Mouse (Mus musculus): ENCODE data around the gene Rtp2. TPM values are rescaled to one million over a fixed set of nuclear protein-coding genes. Genes with fewer than 3 reads are reported as not detected.

The Rtp2 gene
- polyA plus RNA-seq, 1 experiment from 2014 or later: not detected

Other genes starting within 250 kb of the Rtp2 start
- gene Sst, start 41.4 kb downstream of the Rtp2 start, polyA plus RNA-seq (2015; fragmentation: Nextera tagmentation; extraction: Ambion mirVana): 147 and 154 TPM in 2 replicates
- not detected in 2 replicates for gene Gm37419, start 56.1 kb upstream of the Rtp2 start, polyA plus RNA-seq (2015; fragmentation: Nextera tagmentation; extraction: Ambion mirVana)
- gene Bcl6, start 56.5 kb upstream of the Rtp2 start, polyA plus RNA-seq (2015; fragmentation: Nextera tagmentation; extraction: Ambion mirVana): 0.22 and 0.24 TPM in 2 replicates